ENCODE assay signal across 22 mouse cellular contexts in genomic region chr14:35538835-35539234, GRCm38 (mm10).
A peak's percentile ranks its signal among the peaks of the same experiment; 100 is the strongest.
DNase-seq lines count a peak whose midpoint lies in the region; ATAC-seq and TF ChIP-seq lines count a peak whose summit lies in the region.
"Had no signal": no experiment of that assay in that cellular context is flagged by ENCODE, and none has a peak within 500 bp of the region (broad histone marks: within the 10 kb centered on the region; RNA-seq: fewer than 3 reads in every experiment).

No protein-coding gene starts in this region.

- no peaks in the 10 kb centered on the region for H3K4me1 ChIP-seq in intestine, embryonic 15.5 days (replicated peaks)
- no peaks in the 10 kb centered on the region for H3K4me1 ChIP-seq in intestine, embryonic 16.5 days (ENCODE audit: control insufficient read depth, insufficient read depth, low read length)
- no peaks in the 10 kb centered on the region for H3K4me1 ChIP-seq in intestine, postnatal 0 days (replicated peaks; ENCODE audit: control insufficient read depth, insufficient read depth, low read length)

- DNase-seq in embryo, embryonic 10.5 days (ENCODE audit: low spot score) = peak; percentile 3
- no peak for DNase-seq in embryo, embryonic 9.5 days (ENCODE audit: extremely low spot score)
- DNase-seq in left cerebral cortex, postnatal 10 days (ENCODE audit: extremely low spot score in 1 of 2, low spot score in 2 of 2) = no peak
- DNase-seq in lung, adult 18-20 months = no peak
- DNase-seq in cerebellum, adult 18-20 months = no peak
- DNase-seq: adrenal gland, adult 2 months; adrenal gland, adult 8-10 months; adrenal gland, postnatal 10 days; adrenal gland, postnatal 14 days; adrenal gland, postnatal 25 days; adrenal gland, postnatal 36 days; B cell, adult 2 months; cerebellum, adult 11 months; cerebellum, adult 11-12 months had no signal

- H3K4me2 ChIP-seq in intestine, embryonic 15.5 days (replicated peaks) = no peak overlapping the region
- no peak overlapping the region for H3K4me2 ChIP-seq in intestine, embryonic 16.5 days (ENCODE audit: low read depth, low read length)
- no peak overlapping the region for H3K4me2 ChIP-seq in intestine, postnatal 0 days (replicated peaks; ENCODE audit: low read depth)

- H3K27me3 ChIP-seq in intestine, embryonic 15.5 days (replicated peaks) = no peaks in the 10 kb centered on the region
- no peaks in the 10 kb centered on the region for H3K27me3 ChIP-seq in intestine, embryonic 16.5 days (replicated peaks; ENCODE audit: control insufficient read depth, insufficient read depth, low read length)
- no peaks in the 10 kb centered on the region for H3K27me3 ChIP-seq in intestine, postnatal 0 days (replicated peaks; ENCODE audit: control insufficient read depth, insufficient read depth, low read length)
- H3K27me3 ChIP-seq: CH12.LX, Patski had no signal

- no peak overlapping the region for H3K27ac ChIP-seq in intestine, embryonic 15.5 days
- H3K27ac ChIP-seq in intestine, embryonic 16.5 days (ENCODE audit: low read length) = no peak overlapping the region
- H3K27ac ChIP-seq in intestine, postnatal 0 days (ENCODE audit: low read depth, low read length) = no peak overlapping the region

- H3K4me3 ChIP-seq in intestine, embryonic 15.5 days (replicated peaks) = no peak overlapping the region
- no peak overlapping the region for H3K4me3 ChIP-seq in intestine, embryonic 16.5 days (ENCODE audit: low read length)
- H3K4me3 ChIP-seq in intestine, postnatal 0 days (ENCODE audit: low read depth, low read length) = no peak overlapping the region

- no peaks in the 10 kb centered on the region for H3K9me3 ChIP-seq in intestine, embryonic 15.5 days
- H3K9me3 ChIP-seq in intestine, embryonic 16.5 days (ENCODE audit: control insufficient read depth, low read length) = no peaks in the 10 kb centered on the region
- no peaks in the 10 kb centered on the region for H3K9me3 ChIP-seq in intestine, postnatal 0 days (ENCODE audit: control insufficient read depth)
- H3K9me3 ChIP-seq: G1E had no signal

- 60% methylated on average over 3 of the region's 3 CpGs for WGBS in intestine, embryonic 15.5 days
- 58% methylated on average over 3 of the region's 3 CpGs for WGBS in intestine, embryonic 16.5 days
- WGBS in intestine, postnatal 0 days = 42% methylated on average over 3 of the region's 3 CpGs

- no peaks in the 10 kb centered on the region for H3K36me3 ChIP-seq in intestine, embryonic 15.5 days
- no peaks in the 10 kb centered on the region for H3K36me3 ChIP-seq in intestine, embryonic 16.5 days (ENCODE audit: control insufficient read depth, insufficient read depth, low read length)
- no peaks in the 10 kb centered on the region for H3K36me3 ChIP-seq in intestine, postnatal 0 days (ENCODE audit: control insufficient read depth, insufficient read depth)
- H3K36me3 ChIP-seq: G1E had no signal

- no peak for TF ChIP-seq CTCF in intestine, postnatal 0 days (IDR thresholded peaks at IDR 0.05; ENCODE audit: low read depth)

- no peak overlapping the region for H3K9ac ChIP-seq in intestine, embryonic 15.5 days
- H3K9ac ChIP-seq in intestine, embryonic 16.5 days (ENCODE audit: low read depth, low read length) = no peak overlapping the region
- no peak overlapping the region for H3K9ac ChIP-seq in intestine, postnatal 0 days (ENCODE audit: low read depth, low read length)

- ATAC-seq in intestine, embryonic 15.5 days = peak; percentile 57
- ATAC-seq in intestine, embryonic 16.5 days = peak; percentile 73
- peak; percentile 33; the same call in 1 of the 2 replicates for ATAC-seq in intestine, postnatal 0 days
- ATAC-seq: activated CD4-positive, CD25-positive, alpha-beta regulatory T cell, adult 4 months; CD4-positive, CD25-positive, alpha-beta regulatory T cell, adult 4 months; Patski had no signal

- intact Hi-C loops in left cerebral cortex, postnatal 10 days (cut with DNase I) = no loop called here
